Mouse (Mus musculus) embryonic facial prominence, embryonic 14.5 days (tissue): ENCODE measurements at regions not wholly inside any gene's neighbourhood (a gene's known extent, or its start where the extent isn't known, plus 50 kb on each side); places are given as distances from the start of the nearest gene placed in this dataset.

Experiments
- ATAC-seq: fragments of 200-750 bp; cut with Nextera tagmentation; 2 replicates; pipeline ENCODE4 v1.8.0; 2017; ENCODE audit warnings: low read depth, moderate number of reproducible peaks, moderate TSS enrichment
- DNase-seq: peaks from one replicate; pipeline ENCODE4 v3.0.0-alpha.2; 2015; ENCODE audit warnings: low spot score
- H3K27ac ChIP-seq: fragments of 300-500 bp; sonication (generic); replicated peaks from 2 replicates; pipeline ENCODE4 v1.5.1; 2014; ENCODE audit warnings: low read depth, mild to moderate bottlenecking, low read length, moderate library complexity
- H3K27me3 ChIP-seq: fragments of 300-500 bp; sonication (generic); replicated peaks from 2 replicates; pipeline ENCODE4 v1.6.1; 2014; ENCODE audit warnings: low read length; ENCODE audit not compliant: control insufficient read depth, insufficient read depth
- H3K36me3 ChIP-seq: fragments of 300-500 bp; sonication (generic); 2 replicates; pipeline ENCODE4 v1.6.1; 2014; ENCODE audit warnings: low read length, mixed read lengths; ENCODE audit not compliant: control insufficient read depth, insufficient read depth
- H3K4me1 ChIP-seq: fragments of 300-500 bp; sonication (generic); 2 replicates; pipeline ENCODE4 v1.6.1; 2014; ENCODE audit warnings: antibody characterized with exemption, low read length; ENCODE audit not compliant: control insufficient read depth, insufficient read depth
- H3K4me2 ChIP-seq: fragments of 300-500 bp; sonication (generic); 2 replicates; pipeline ENCODE4 v1.6.1; 2014; ENCODE audit warnings: low read depth, mild to moderate bottlenecking, low read length, moderate library complexity, mixed read lengths
- H3K4me3 ChIP-seq: fragments of 300-500 bp; sonication (generic); 2 replicates; pipeline ENCODE4 v1.5.1; 2014; ENCODE audit warnings: low read depth, mild to moderate bottlenecking, low read length
- H3K9ac ChIP-seq: fragments of 300-500 bp; sonication (generic); 2 replicates; pipeline ENCODE4 v1.6.1; 2014; ENCODE audit warnings: low read depth, mild to moderate bottlenecking, low read length, moderate library complexity, mixed read lengths
- H3K9me3 ChIP-seq: fragments of 300-500 bp; sonication (generic); 2 replicates; pipeline ENCODE4 v1.6.1; 2016; ENCODE audit warnings: low read length; ENCODE audit not compliant: control insufficient read depth
- WGBS: fragments of 180-500 bp; shearing (Covaris S2); extraction: QIAGEN DNeasy Blood & Tissue Kit; methylation state at CpG from one replicate; pipeline ENCODE4 v1.1.7; 2014; 5-methylcytosine and 5-hydroxymethylcytosine counted together

DNA sequence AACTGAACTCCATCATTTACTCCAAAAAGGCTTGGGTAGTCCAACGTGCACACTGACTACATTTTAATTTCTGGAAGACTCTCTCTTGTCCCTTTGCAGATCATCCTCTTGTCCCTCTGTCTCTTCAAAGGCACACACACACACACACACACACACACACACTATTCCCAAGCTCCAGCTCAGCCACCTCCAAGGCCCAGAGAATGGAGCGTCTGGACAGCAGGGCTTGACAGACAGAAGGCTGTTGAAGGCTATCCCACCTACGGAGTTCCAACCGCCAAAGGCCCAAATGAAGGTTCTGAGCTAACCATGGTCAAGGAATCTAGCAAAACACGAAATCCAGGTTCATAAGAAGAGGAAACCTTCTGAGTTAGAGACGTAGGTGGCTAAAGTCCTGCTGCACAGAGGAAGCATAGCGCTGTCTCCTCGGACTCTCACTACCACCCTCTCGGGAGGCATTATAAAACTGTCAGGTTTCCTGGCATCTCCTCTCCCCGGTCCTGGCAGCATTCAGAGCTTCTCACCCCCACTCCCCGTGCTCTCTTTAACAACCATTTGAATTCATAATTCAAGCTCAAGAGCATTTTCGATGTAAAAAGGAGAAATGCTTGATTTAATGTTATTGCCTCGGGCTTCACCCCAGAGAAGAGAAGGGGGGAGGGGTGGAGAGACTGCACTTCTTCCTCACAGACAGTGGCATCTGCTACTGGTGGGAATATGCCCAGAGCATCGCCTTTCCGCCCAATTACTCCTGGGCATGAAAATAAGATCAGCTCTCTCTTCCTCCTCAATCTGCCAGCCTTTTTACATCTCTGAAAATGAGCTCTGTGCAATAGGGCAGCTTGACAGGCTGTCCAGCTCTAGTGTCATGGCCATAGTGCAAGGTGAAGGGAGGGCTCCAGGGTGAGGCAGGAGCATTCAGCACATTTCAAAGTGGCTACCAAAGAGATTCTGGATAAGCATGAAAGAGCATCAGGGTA lies 99.3 kb upstream of the Gm34302 start:
- Histone ChIP-seq H3K36me3 (no peaks in the 10 kb centered on the region), H3K4me3 (no peak overlapping the region), H3K27me3 (no peaks in the 10 kb centered on the region), H3K9me3 (no peaks in the 10 kb centered on the region), H3K4me1 (no peaks in the 10 kb centered on the region), H3K27ac (no peak overlapping the region), H3K4me2 (no peak overlapping the region), H3K9ac (no peak overlapping the region)
- no peak for DNase-seq
- 80% methylated on average over 15 of the region's 15 CpGs for WGBS
- no peak for ATAC-seq

DNA sequence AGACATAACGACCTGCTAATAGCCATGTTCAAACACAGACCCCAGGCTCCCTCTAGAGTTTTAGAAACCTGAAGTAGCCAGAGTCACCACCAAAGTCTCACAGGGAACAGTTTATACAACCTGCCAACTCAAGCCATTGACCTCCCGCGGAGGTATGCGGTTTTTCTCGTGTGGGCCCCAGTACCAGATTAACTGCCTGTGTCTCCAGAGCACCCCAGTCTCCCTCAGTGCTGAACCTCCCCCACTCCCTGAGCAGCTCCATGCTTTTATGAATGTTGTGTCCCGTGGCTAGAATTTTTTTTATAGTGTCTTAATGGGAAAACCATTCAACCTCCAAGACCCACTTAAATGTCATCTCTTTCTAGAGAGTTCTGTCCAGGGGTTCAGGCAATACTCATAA lies 98.5 kb upstream of the Gm34302 start:
- ATAC-seq (no peak), DNase-seq (no peak)
- WGBS: 57% methylated on average over 6 of the region's 6 CpGs
- Histone ChIP-seq H3K27me3 (no peaks in the 10 kb centered on the region), H3K4me3 (no peak overlapping the region), H3K9me3 (no peaks in the 10 kb centered on the region), H3K9ac (no peak overlapping the region), H3K4me2 (no peak overlapping the region), H3K4me1 (no peaks in the 10 kb centered on the region), H3K36me3 (no peaks in the 10 kb centered on the region), H3K27ac (no peak overlapping the region)

DNA sequence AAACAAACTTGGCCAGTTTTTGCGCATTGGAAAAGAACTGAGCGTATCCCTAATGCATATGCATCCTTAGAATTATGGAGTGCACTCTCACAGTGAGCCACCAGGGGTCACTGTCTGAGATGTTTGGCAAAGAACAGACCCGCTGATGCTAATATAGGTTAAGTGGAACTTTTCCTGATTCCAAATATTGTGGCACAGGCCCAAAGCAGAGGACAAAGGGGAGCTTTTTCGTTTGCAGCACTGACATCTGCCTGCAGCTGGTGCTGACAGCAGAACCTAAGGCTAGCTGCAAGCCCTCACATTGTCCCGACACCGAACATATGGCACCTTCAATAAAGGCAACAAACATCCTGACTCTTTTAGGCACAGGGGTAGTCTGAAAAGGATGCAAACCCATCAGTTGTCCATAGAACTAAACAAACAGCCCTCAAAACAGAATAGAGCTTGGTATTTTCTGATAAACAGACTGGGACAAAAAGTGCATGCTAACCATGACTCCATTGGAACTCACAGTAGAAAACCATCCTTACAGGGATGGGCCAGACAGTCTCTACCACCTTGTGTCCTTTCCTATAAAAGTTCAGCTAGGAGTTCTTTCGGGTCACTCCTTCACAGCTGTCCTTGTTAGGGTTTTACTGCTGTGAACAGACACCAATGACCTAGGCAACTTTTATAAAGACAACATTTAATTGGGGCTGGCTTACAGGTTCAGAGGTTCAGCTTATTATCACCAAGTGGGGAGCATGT lies 87.1 kb upstream of the Gm34302 start:
- no peaks in the 10 kb centered on the region for H3K36me3 ChIP-seq
- H3K27me3 ChIP-seq: no peaks in the 10 kb centered on the region
- WGBS: 45% methylated on average over 7 of the region's 7 CpGs
- no peaks in the 10 kb centered on the region for H3K4me1 ChIP-seq
- ATAC-seq: peak; percentile 72; the same call in 1 of the 2 replicates
- no peak overlapping the region for H3K9ac ChIP-seq
- no peak overlapping the region for H3K4me2 ChIP-seq
- H3K27ac ChIP-seq: no peak overlapping the region
- no peaks in the 10 kb centered on the region for H3K9me3 ChIP-seq
- H3K4me3 ChIP-seq: no peak overlapping the region
- DNase-seq: peak; percentile 81

DNA sequence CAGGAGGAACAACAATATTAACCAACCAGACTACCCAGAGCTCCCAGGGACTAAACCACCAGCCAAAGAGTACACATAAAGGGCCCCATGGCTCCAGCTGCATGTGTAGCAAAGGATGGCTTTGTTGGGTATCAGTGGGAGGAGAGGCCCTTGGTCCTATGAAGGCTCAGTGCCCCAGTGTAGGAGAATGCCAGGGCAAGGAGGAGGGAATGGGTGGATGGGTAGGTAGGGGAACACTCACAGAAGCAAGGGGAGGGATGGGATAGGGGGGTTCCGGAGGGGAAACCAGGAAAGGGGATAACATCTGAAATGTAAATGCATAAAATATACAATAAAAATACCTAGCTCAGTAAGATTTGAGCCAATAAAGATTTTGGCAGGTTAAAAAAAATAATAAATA lies 86.4 kb upstream of the Gm34302 start:
- no peaks in the 10 kb centered on the region for H3K36me3 ChIP-seq
- ATAC-seq (no peak), DNase-seq (no peak)
- H3K27ac ChIP-seq: no peak overlapping the region
- H3K27me3 ChIP-seq: no peaks in the 10 kb centered on the region
- H3K9ac ChIP-seq: no peak overlapping the region
- H3K4me1 ChIP-seq: no peaks in the 10 kb centered on the region
- H3K4me2 ChIP-seq: no peak overlapping the region
- 82% methylated on average over 1 of the region's 1 CpGs for WGBS
- H3K4me3 ChIP-seq: no peak overlapping the region
- H3K9me3 ChIP-seq: no peaks in the 10 kb centered on the region

DNA sequence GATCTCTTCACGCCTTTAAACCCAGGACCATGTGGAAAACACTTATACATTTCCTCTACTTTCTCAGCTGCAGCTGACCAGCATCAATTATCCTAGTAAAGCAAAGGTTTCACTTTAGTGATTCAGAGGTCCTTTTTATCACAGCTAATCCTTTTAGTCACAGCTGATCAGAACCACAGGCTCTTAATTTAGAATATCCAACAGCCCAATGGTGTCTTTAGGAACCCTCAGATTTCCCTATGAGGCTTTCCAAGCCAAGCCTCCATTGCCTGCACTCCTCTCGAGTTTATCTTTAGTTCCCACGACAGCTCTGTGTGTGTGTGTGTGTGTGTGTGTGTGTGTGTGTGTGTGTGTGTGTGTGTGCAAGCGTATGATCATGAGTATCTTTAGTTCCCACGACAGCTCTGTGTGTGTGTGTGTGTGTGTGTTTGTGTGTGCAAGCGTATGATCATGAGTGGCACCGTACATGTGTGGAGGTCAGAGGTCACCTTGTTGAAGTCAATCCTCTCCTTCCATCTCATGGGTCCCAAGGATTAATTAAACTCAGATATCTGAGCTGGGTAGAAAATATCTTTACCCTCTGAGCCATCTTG lies 85.4 kb upstream of the Gm34302 start:
- Histone ChIP-seq H3K4me1 (no peaks in the 10 kb centered on the region), H3K4me3 (no peak overlapping the region), H3K9ac (no peak overlapping the region), H3K27me3 (no peaks in the 10 kb centered on the region), H3K27ac (no peak overlapping the region), H3K36me3 (no peaks in the 10 kb centered on the region), H3K4me2 (no peak overlapping the region), H3K9me3 (no peaks in the 10 kb centered on the region)
- ATAC-seq (no peak), DNase-seq (no peak)
- WGBS: 77% methylated on average over 7 of the region's 7 CpGs

DNA sequence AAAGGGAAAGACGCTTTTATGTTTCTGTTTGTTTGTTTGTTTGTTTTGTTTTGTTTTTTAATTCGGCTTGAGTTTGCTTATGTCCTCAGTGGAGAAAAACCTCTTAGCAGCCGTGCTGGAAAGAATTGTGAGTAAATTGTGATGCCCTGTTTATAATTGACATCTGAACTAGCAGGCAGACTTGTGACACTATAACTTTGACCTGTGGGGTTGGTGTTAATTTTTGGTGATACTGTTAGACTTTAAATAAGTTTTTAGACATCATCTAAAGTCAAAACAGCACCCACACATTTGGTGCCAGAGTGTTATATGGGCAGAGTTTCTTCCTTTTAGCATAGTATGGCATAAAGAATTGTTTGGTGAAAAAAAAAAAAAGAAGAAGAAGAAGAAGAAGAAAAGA lies 84.0 kb upstream of the Gm34302 start:
- H3K4me2 ChIP-seq: no peak overlapping the region
- no peak overlapping the region for H3K27ac ChIP-seq
- WGBS: 79% methylated on average over 3 of the region's 3 CpGs
- no peaks in the 10 kb centered on the region for H3K27me3 ChIP-seq
- no peak overlapping the region for H3K9ac ChIP-seq
- no peaks in the 10 kb centered on the region for H3K4me1 ChIP-seq
- H3K36me3 ChIP-seq: no peaks in the 10 kb centered on the region
- no peaks in the 10 kb centered on the region for H3K9me3 ChIP-seq
- DNase-seq (no peak), ATAC-seq (no peak)
- H3K4me3 ChIP-seq: no peak overlapping the region

DNA sequence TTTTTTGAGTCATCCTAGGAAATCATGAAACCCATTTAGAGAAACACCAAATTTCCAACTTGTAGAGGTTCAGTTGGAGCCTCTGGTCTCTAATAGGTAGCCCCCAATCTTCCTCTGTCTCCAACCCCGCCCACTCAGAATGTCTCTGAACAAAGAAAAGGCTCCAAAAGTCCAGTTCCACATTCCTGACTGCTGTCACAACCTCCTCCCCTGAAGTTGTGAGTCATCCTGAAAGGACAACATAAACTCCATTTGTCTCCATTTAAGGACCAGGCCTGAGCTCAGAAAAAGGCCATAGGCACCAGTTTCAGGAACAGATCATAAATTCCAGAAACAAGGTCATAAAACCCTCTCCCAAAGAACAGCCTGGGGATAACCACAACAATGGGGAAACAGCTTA lies 79.4 kb upstream of the Gm34302 start:
- ATAC-seq: no peak
- no peak for DNase-seq
- Histone ChIP-seq H3K9ac (no peak overlapping the region), H3K27me3 (no peaks in the 10 kb centered on the region), H3K4me2 (no peak overlapping the region), H3K36me3 (no peaks in the 10 kb centered on the region), H3K4me1 (no peaks in the 10 kb centered on the region), H3K9me3 (no peaks in the 10 kb centered on the region), H3K27ac (no peak overlapping the region), H3K4me3 (no peak overlapping the region)
- 75% methylated on average over 1 of the region's 1 CpGs for WGBS

DNA sequence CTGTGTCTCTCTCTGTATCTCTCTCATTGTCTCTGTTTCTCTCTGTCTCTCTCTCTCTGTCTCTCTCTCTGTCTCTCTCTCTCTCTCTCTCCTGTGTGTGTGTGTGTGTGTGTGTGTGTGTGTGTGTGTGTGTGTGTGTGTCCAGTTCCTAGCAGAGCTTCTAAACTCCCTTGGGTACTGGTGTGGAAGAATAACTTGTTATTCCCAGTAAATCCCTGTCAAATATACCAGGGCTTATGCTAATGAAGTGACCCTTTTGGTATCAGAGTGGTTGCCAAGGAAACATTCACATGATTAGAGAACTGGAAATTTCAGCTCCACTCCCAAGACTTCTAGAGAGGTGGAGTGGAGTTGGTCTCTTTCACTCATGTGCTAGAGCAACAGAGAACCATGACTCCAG lies 78.9 kb upstream of the Gm34302 start:
- H3K27me3 ChIP-seq: no peaks in the 10 kb centered on the region
- DNase-seq: no peak
- H3K9ac ChIP-seq: no peak overlapping the region
- H3K36me3 ChIP-seq: no peaks in the 10 kb centered on the region
- no peak for ATAC-seq
- H3K4me3 ChIP-seq: no peak overlapping the region
- no peaks in the 10 kb centered on the region for H3K4me1 ChIP-seq
- H3K4me2 ChIP-seq: no peak overlapping the region
- H3K27ac ChIP-seq: no peak overlapping the region
- no peaks in the 10 kb centered on the region for H3K9me3 ChIP-seq
